Mouse (Mus musculus) cerebellum, adult 2 months (tissue): ENCODE measurements at regions not wholly inside any gene's neighbourhood (a gene's known extent, or its start where the extent isn't known, plus 50 kb on each side); places are given as distances from the start of the nearest gene placed in this dataset.

Experiments
- CTCF ChIP-seq: fragments of 200-500 bp; IDR thresholded peaks from 2 replicates; pipeline ENCODE4 v1.5.1; 2011; ENCODE audit warnings: low read depth, mild to moderate bottlenecking, control low read depth, low read length, moderate library complexity, borderline replicate concordance; ENCODE audit not compliant: insufficient read depth
- POLR2A ChIP-seq: fragments of 200-500 bp; IDR thresholded peaks from 2 replicates; pipeline ENCODE4 v1.6.1; 2011; ENCODE audit warnings: low read length, control low read depth, borderline replicate concordance; ENCODE audit not compliant: insufficient read depth

DNA sequence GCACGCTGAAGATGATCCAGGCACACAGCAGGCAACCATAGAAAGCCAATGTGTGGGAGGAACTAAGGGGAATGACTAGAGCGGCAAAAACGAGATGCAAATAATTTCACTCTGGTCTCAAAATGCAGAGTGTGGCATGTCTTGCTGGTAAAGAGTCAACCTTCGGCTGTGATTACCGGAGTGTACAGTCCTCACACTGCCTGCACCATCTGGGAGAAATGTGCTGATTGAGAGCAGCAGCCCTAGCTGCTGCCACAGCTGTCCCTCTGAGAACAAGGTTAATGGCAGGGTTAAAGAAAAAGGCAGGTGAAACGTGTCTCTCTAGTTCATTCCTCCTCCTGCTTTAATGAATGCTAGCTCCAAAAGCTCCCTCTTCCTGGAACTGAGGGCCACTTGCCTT lies 173.2 kb upstream of the Gpr101 start:
- TF ChIP-seq CTCF (no peak), POLR2A (no peak)
